Mouse (Mus musculus): ENCODE measurements at regions not wholly inside any gene's neighbourhood (a gene's known extent, or its start where the extent isn't known, plus 50 kb on each side); places are given as distances from the start of the nearest gene placed in this dataset.

DNA sequence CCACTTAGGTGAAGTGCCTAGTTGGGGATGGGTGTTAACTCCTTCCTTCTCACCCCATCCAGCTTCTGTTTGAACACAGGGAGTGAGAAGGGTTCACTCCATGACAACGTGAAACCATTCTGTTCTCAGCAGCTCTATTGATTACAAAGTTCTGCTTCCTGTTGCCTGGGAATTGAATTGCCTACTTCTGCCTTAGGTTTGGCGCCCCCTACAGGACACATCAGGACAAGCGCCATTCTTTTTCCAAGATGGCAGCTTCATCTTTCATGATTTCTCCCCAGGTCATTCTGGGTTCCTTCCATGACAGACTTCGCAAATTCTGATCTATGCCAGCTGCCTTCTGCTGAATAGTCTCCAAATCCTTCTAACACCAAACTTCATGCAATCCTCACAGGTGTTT lies 371.5 kb downstream of the Lrig3 start:
- H3K4me2 ChIP-seq (ENCODE audit: low read depth, low read length) = no peak overlapping the region
- H3K9ac ChIP-seq (replicated peaks; ENCODE audit: low read depth, low read length) = no peak overlapping the region
- ATAC-seq (ENCODE audit: insufficient read depth, low read depth) (no peak), DNase-seq (ENCODE audit: low spot score) (no peak)
- WGBS = 68% methylated on average over 4 of the region's 4 CpGs
- peaks cover 11% of the 10 kb centered on the region; the same call in 1 of the 2 replicates for H3K9me3 ChIP-seq (replicated peaks; ENCODE audit: control insufficient read depth, low read length)
- H3K4me1 ChIP-seq (ENCODE audit: control insufficient read depth, insufficient read depth) = no peaks in the 10 kb centered on the region
- TF ChIP-seq EP300 (IDR thresholded peaks at IDR 0.05; ENCODE audit: low read depth) (no peak), CTCF (IDR thresholded peaks at IDR 0.05; ENCODE audit: low read depth) (no peak; the same call in 1 of the 2 replicates)
- no peaks in the 10 kb centered on the region for H3K36me3 ChIP-seq (replicated peaks; ENCODE audit: control insufficient read depth, insufficient read depth, low read length)
- no peak overlapping the region for H3K27ac ChIP-seq (ENCODE audit: low read depth)
- no peak overlapping the region for H3K4me3 ChIP-seq (ENCODE audit: low read depth, low read length)
- no peaks in the 10 kb centered on the region for H3K27me3 ChIP-seq (ENCODE audit: control insufficient read depth, insufficient read depth, low read length)

DNA sequence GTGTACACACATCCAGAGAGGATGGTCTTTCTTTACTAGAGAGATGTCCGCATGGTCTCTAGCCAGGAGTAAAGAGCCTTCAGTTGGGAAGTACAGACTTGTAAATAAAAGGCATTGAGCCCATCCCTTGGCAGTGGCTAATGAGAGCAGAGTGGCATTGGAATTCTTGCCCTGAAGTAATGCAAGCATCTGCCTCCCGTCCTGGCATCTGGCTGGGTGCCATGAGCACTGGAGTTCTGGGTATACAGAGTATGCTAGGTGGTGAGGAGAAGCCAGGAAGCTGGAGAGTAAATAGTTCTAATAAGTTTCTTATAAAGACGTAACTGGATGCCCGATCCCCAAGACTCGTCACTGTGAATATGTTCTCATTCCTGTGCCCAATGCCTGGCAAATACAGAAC lies 367.8 kb downstream of the Lrig3 start:
- H3K4me1 ChIP-seq (ENCODE audit: control insufficient read depth, insufficient read depth) = no peaks in the 10 kb centered on the region

DNA sequence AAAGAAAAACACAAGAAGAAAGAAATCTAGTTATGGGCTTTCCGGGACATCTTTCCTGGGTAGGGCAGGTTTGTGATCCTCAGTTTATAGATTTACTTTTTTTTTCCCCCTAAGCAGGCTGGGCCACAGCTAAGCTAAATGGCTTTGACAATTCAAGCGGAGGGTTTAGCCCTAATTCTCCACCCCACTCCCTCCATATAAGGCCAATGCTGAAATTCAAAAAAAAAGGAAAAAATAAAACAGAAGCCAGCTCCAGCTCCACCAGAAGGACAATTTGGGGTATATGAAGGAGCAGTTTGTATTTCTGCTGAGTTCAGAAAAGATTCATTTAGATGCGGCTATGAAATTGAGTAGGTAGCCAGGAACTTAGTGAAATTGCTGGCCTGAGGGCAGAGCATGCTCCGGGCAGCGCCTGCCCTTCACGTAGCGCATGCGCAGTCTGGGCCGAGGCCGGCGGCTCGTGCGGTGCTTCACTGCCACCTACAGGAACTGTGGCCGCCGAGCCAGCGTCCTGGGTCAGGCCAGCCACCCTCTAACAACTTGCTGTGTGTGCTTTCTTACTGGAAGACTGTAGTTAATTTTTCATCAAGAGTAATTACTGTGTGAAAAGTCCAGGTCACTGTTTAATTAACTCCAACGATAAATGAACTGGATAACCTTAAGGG lies 364.5 kb downstream of the Lrig3 start:
- ATAC-seq (ENCODE audit: insufficient read depth, low read depth) = peak; percentile 84
- TF ChIP-seq CTCF (IDR thresholded peaks at IDR 0.05; ENCODE audit: low read depth) = peak; percentile 90
- no peak for TF ChIP-seq EP300 (IDR thresholded peaks at IDR 0.05; ENCODE audit: low read depth)
- no peak overlapping the region for H3K4me2 ChIP-seq (ENCODE audit: low read depth, low read length)
- WGBS = 6% methylated on average over 17 of the region's 17 CpGs
- DNase-seq (ENCODE audit: low spot score) = peak; percentile 63
- H3K4me1 ChIP-seq (ENCODE audit: control insufficient read depth, insufficient read depth) = no peaks in the 10 kb centered on the region
- H3K9me3 ChIP-seq (replicated peaks; ENCODE audit: control insufficient read depth, low read length) = no peaks in the 10 kb centered on the region
- H3K27me3 ChIP-seq (ENCODE audit: control insufficient read depth, insufficient read depth, low read length) = no peaks in the 10 kb centered on the region
- no peak overlapping the region for H3K4me3 ChIP-seq (ENCODE audit: low read depth, low read length)
- H3K9ac ChIP-seq (replicated peaks; ENCODE audit: low read depth, low read length) = no peak overlapping the region
- H3K27ac ChIP-seq (ENCODE audit: low read depth) = no peak overlapping the region
- H3K36me3 ChIP-seq (replicated peaks; ENCODE audit: control insufficient read depth, insufficient read depth, low read length) = no peaks in the 10 kb centered on the region

More for the DNA sequence above, 367.8 kb downstream of the Lrig3 start:
- H3K27me3 ChIP-seq (ENCODE audit: control insufficient read depth, insufficient read depth, low read length) = no peaks in the 10 kb centered on the region
- WGBS = 75% methylated on average over 5 of the region's 5 CpGs
- H3K36me3 ChIP-seq (replicated peaks; ENCODE audit: control insufficient read depth, insufficient read depth, low read length) = no peaks in the 10 kb centered on the region
- ATAC-seq (ENCODE audit: insufficient read depth, low read depth) = no peak
- H3K4me2 ChIP-seq (ENCODE audit: low read depth, low read length) = no peak overlapping the region
- no peak overlapping the region for H3K9ac ChIP-seq (replicated peaks; ENCODE audit: low read depth, low read length)
- no peak overlapping the region for H3K4me3 ChIP-seq (ENCODE audit: low read depth, low read length)
- no peak overlapping the region for H3K27ac ChIP-seq (ENCODE audit: low read depth)
- no peak for DNase-seq (ENCODE audit: low spot score)
- TF ChIP-seq EP300 (IDR thresholded peaks at IDR 0.05; ENCODE audit: low read depth) = no peak
- TF ChIP-seq CTCF (IDR thresholded peaks at IDR 0.05; ENCODE audit: low read depth) = no peak
- peaks cover 1% of the 10 kb centered on the region; the same call in 1 of the 2 replicates for H3K9me3 ChIP-seq (replicated peaks; ENCODE audit: control insufficient read depth, low read length)

DNA sequence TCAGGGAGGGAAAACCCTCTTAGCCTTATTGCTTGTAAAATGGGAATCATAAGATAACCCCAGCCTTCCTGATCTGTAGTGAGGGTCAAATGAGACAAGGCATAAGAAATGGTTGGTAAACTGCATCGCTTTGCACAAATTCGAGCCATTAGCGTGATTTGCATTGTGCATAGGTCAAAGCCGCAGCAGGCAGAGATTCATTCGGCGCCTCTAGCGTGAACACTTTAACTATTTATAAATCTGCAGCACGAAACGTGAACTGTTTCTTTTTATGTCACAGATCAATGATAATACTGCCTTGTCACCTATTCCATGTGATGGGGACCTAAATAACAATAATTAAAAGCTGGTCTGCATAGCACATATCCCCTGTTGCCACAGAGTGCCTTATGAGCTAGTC lies 354.9 kb downstream of the Lrig3 start:
- no peak overlapping the region for H3K9ac ChIP-seq (replicated peaks; ENCODE audit: low read depth, low read length)
- H3K27ac ChIP-seq (ENCODE audit: low read depth) = no peak overlapping the region
- no peaks in the 10 kb centered on the region for H3K36me3 ChIP-seq (replicated peaks; ENCODE audit: control insufficient read depth, insufficient read depth, low read length)
- H3K4me1 ChIP-seq (ENCODE audit: control insufficient read depth, insufficient read depth) = no peaks in the 10 kb centered on the region
- TF ChIP-seq EP300 (IDR thresholded peaks at IDR 0.05; ENCODE audit: low read depth) (no peak), CTCF (IDR thresholded peaks at IDR 0.05; ENCODE audit: low read depth) (no peak)
- WGBS = 82% methylated on average over 9 of the region's 9 CpGs
- DNase-seq (ENCODE audit: low spot score) = no peak
- H3K4me3 ChIP-seq (ENCODE audit: low read depth, low read length) = no peak overlapping the region
- H3K4me2 ChIP-seq (ENCODE audit: low read depth, low read length) = no peak overlapping the region
- ATAC-seq (ENCODE audit: insufficient read depth, low read depth) = no peak
- H3K9me3 ChIP-seq (replicated peaks; ENCODE audit: control insufficient read depth, low read length) = no peaks in the 10 kb centered on the region
- no peaks in the 10 kb centered on the region for H3K27me3 ChIP-seq (ENCODE audit: control insufficient read depth, insufficient read depth, low read length)

DNA sequence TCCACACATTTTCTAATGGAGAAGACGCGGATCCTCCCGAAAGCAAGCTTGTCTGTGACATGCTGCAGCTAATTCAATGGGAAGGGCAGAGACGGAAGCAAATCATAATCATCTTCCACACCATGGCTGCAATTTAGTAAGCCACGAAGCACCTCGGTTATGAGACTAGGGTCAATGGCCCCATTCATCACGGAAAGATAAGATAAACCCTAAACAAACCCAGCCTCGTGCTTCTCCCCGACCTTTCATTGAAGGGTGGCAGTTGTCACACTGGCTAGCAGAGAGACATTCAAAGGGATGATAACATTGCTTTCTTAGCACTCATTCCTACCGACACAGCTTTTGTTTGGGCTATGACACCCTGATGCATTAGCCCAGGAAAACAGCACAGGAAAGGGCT lies 353.8 kb downstream of the Lrig3 start:
- Histone ChIP-seq H3K9me3 (replicated peaks; ENCODE audit: control insufficient read depth, low read length) (no peaks in the 10 kb centered on the region), H3K4me1 (ENCODE audit: control insufficient read depth, insufficient read depth) (no peaks in the 10 kb centered on the region), H3K36me3 (replicated peaks; ENCODE audit: control insufficient read depth, insufficient read depth, low read length) (no peaks in the 10 kb centered on the region), H3K4me3 (ENCODE audit: low read depth, low read length) (no peak overlapping the region), H3K27ac (ENCODE audit: low read depth) (no peak overlapping the region), H3K9ac (replicated peaks; ENCODE audit: low read depth, low read length) (no peak overlapping the region), H3K27me3 (ENCODE audit: control insufficient read depth, insufficient read depth, low read length) (no peaks in the 10 kb centered on the region), H3K4me2 (ENCODE audit: low read depth, low read length) (no peak overlapping the region)
- ATAC-seq (ENCODE audit: insufficient read depth, low read depth) (no peak), DNase-seq (ENCODE audit: low spot score) (no peak)
- 34% methylated on average over 10 of the region's 10 CpGs for WGBS
- TF ChIP-seq EP300 (IDR thresholded peaks at IDR 0.05; ENCODE audit: low read depth) = no peak
- no peak for TF ChIP-seq CTCF (IDR thresholded peaks at IDR 0.05; ENCODE audit: low read depth)

DNA sequence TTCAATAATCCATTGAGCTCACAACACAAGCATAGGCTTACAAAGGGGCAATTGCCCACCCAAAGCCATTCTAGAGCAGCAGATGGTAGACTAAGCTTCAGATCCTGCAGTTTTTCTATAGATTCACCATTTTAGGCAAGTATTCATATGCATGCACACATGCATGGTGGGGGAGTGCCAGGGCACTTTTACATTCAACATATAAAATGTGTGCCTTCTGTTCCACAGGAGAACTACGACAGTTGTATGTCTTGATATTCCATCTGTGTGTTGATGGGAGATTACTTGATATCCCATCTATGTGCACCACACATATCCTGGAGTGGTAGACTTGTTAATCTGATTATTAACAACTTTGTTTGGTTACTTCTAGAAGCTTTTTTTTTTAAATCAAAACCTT lies 334.0 kb downstream of the Lrig3 start:
- DNase-seq (ENCODE audit: low spot score) (no peak), ATAC-seq (ENCODE audit: insufficient read depth, low read depth) (no peak)
- H3K27me3 ChIP-seq (ENCODE audit: control insufficient read depth, insufficient read depth, low read length) = no peaks in the 10 kb centered on the region
- H3K27ac ChIP-seq (ENCODE audit: low read depth) = no peak overlapping the region
- H3K36me3 ChIP-seq (replicated peaks; ENCODE audit: control insufficient read depth, insufficient read depth, low read length) = no peaks in the 10 kb centered on the region
- H3K9ac ChIP-seq (replicated peaks; ENCODE audit: low read depth, low read length) = no peak overlapping the region
- WGBS = 74% methylated on average over 1 of the region's 1 CpGs
- TF ChIP-seq CTCF (IDR thresholded peaks at IDR 0.05; ENCODE audit: low read depth) (no peak), EP300 (IDR thresholded peaks at IDR 0.05; ENCODE audit: low read depth) (no peak)
- no peaks in the 10 kb centered on the region for H3K4me1 ChIP-seq (ENCODE audit: control insufficient read depth, insufficient read depth)
- no peaks in the 10 kb centered on the region for H3K9me3 ChIP-seq (replicated peaks; ENCODE audit: control insufficient read depth, low read length)
- no peak overlapping the region for H3K4me3 ChIP-seq (ENCODE audit: low read depth, low read length)
- H3K4me2 ChIP-seq (ENCODE audit: low read depth, low read length) = no peak overlapping the region

All from heart, postnatal 0 days (tissue).